Mouse (Mus musculus) brain, embryonic 14.5 days (tissue): Measurements from ENCODE around the gene Olfr1167. TPM values are rescaled to one million over a fixed set of nuclear protein-coding genes. Genes with fewer than 3 reads are reported as not detected.
"Not testable (repeated sequence)": the region's sequence is repeated elsewhere in the genome, so short reads cannot be mapped to it uniquely, and the experiment has no call there.

Experiments used
- DNase-seq: peaks from one replicate; pipeline ENCODE4 v3.0.0-alpha.2; 2011; ENCODE audit warnings: low read depth
- CTCF ChIP-seq: fragments of 200-500 bp; IDR thresholded peaks from 2 replicates; pipeline ENCODE4 v1.5.1; 2012; ENCODE audit warnings: inconsistent platforms, mild to moderate bottlenecking, moderate library complexity, borderline replicate concordance; ENCODE audit not compliant: insufficient read depth, insufficient read length; ENCODE audit errors: extremely low read depth
- POLR2A ChIP-seq: fragments of 200-500 bp; IDR thresholded peaks from 2 replicates; pipeline ENCODE4 v1.6.1; 2012; ENCODE audit warnings: mild to moderate bottlenecking, inconsistent platforms, borderline replicate concordance; ENCODE audit not compliant: poor library complexity, insufficient read depth, insufficient read length, severe bottlenecking; ENCODE audit errors: extremely low read depth
- polyA plus RNA-seq: library from polyadenylated mRNA; depleted of rRNA; stranded (reverse); fragments of >200 nt; gene quantifications from 2 replicates; pipeline ENCODE4 v1.2.3, GENCODE M21; 2012; rRNA removed

Olfr1167 gene
- not detected in 2 replicates for polyA plus RNA-seq

DNA sequence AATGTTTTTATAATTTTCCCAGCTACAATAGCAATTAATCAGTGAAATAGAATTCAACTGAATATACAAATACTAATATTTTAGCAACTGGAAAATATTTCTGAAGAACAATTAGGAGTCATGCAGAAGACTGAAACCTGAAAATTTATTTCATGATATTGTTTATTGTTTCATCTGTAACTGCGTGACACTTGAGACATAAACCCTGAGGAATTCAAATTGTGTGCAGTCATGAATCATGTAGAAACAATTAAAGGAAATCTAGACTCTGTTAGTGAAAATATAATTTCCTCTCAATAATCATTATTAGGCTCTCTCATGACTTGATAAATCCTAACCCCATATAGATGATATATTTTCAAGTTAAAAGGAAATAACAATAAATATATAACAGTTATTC lies at the start of gene Olfr1167:
TSS of gene Olfr1167 (minus strand) at position 101 of the 400 bp plus-strand sequence.
- DNase-seq: not testable (repeated sequence)

GRCm38 (mm10) chr2:88181580-88181979 lies 26.6 kb upstream of the Olfr1167 start, which contains the start of gene Olfr1168:
Gene Olfr1168, plus strand, starts transcription at chr2:88181880.
- DNase-seq: no peak
- no peak for TF ChIP-seq CTCF

- no peak for TF ChIP-seq POLR2A
- no peak for TF ChIP-seq CTCF
- no peak for DNase-seq
Observed at GRCm38 (mm10) chr2:88128172-88128571, 26.8 kb downstream of the Olfr1167 start, which contains the start of gene Olfr1166. Gene Olfr1166, minus strand, starts transcription at chr2:88128272.

Other genes with a start within 250 kb of the Olfr1167 start
- not detected in 2 replicates for gene Olfr1155, start 210.1 kb downstream of the Olfr1167 start, polyA plus RNA-seq
- not detected in 2 replicates for gene Olfr1156, start 202.1 kb downstream of the Olfr1167 start, polyA plus RNA-seq
- not detected in 2 replicates for gene Olfr1157, start 186.9 kb downstream of the Olfr1167 start, polyA plus RNA-seq
- gene Olfr74, start 180.5 kb downstream of the Olfr1167 start, polyA plus RNA-seq: not detected in 2 replicates
- gene Olfr1158, start 165.1 kb downstream of the Olfr1167 start, polyA plus RNA-seq: not detected in 2 replicates
- not detected in 2 replicates for gene Olfr1160, start 146.9 kb downstream of the Olfr1167 start, polyA plus RNA-seq
- not detected in 2 replicates for gene Olfr1161, start 132.4 kb downstream of the Olfr1167 start, polyA plus RNA-seq
- not detected in 2 replicates for gene Olfr73, start 117.5 kb downstream of the Olfr1167 start, polyA plus RNA-seq
- not detected in 2 replicates for gene Olfr1162, start 104.1 kb downstream of the Olfr1167 start, polyA plus RNA-seq
- gene Olfr1163, start 83.4 kb downstream of the Olfr1167 start, polyA plus RNA-seq: not detected in 2 replicates
- gene Olfr1164, start 61.2 kb downstream of the Olfr1167 start, polyA plus RNA-seq: not detected in 2 replicates
- not detected in 2 replicates for gene Olfr1166, start 26.9 kb downstream of the Olfr1167 start, polyA plus RNA-seq
- gene Olfr1168, start 26.7 kb upstream of the Olfr1167 start, polyA plus RNA-seq: not detected in 2 replicates
- gene Olfr1170, start 73.1 kb upstream of the Olfr1167 start, polyA plus RNA-seq: not detected in 2 replicates
- not detected in 2 replicates for gene Olfr1173, start 124.7 kb upstream of the Olfr1167 start, polyA plus RNA-seq
- not detected in 2 replicates for gene Olfr1174-ps, start 159.9 kb upstream of the Olfr1167 start, polyA plus RNA-seq
- not detected in 2 replicates for gene Olfr1175-ps, start 172.0 kb upstream of the Olfr1167 start, polyA plus RNA-seq
- not detected in 2 replicates for gene Olfr1176, start 181.5 kb upstream of the Olfr1167 start, polyA plus RNA-seq
- not detected in 2 replicates for gene Olfr1177-ps, start 191.3 kb upstream of the Olfr1167 start, polyA plus RNA-seq
- not detected in 2 replicates for gene Olfr1178, start 231.9 kb upstream of the Olfr1167 start, polyA plus RNA-seq